Mouse (Mus musculus) thymus, adult 2 months (tissue): ENCODE data around the gene Rassf7. TPM values are rescaled to one million over a fixed set of nuclear protein-coding genes. Genes with fewer than 3 reads are reported as not detected.
A peak's percentile ranks its signal among the peaks of the same experiment; 100 is the strongest.

Experiments
- DNase-seq: peaks from one replicate; pipeline ENCODE4 v3.0.0; 2021
- H3K27ac ChIP-seq: fragments of 200-500 bp; 2 replicates; pipeline ENCODE4 v1.5.1; 2012; ENCODE audit warnings: low read length, control low read depth; ENCODE audit not compliant: control insufficient read depth, insufficient read depth
- H3K27me3 ChIP-seq: fragments of 200-500 bp; 2 replicates; pipeline ENCODE4 v1.6.1; 2012; ENCODE audit warnings: mild to moderate bottlenecking, low read length, moderate library complexity, mixed read lengths; ENCODE audit not compliant: control insufficient read depth, insufficient read depth
- H3K36me3 ChIP-seq: fragments of 200-500 bp; 2 replicates; pipeline ENCODE4 v1.6.1; 2012; ENCODE audit warnings: mild to moderate bottlenecking, low read length, moderate library complexity; ENCODE audit not compliant: control insufficient read depth, insufficient read depth
- H3K4me1 ChIP-seq: fragments of 200-500 bp; replicated peaks from 2 replicates; pipeline ENCODE4 v1.6.1; 2012; ENCODE audit warnings: low read length; ENCODE audit not compliant: control insufficient read depth, insufficient read depth
- H3K4me3 ChIP-seq: fragments of 200-500 bp; 2 replicates; pipeline ENCODE4 v1.5.1; 2012; ENCODE audit warnings: mild to moderate bottlenecking, low read length, control low read depth, moderate library complexity; ENCODE audit not compliant: control insufficient read depth, insufficient read depth
- CTCF ChIP-seq: fragments of 200-500 bp; IDR thresholded peaks from 2 replicates; pipeline ENCODE4 v1.5.1; 2012; ENCODE audit warnings: mild to moderate bottlenecking, control low read depth, low read length, moderate library complexity, borderline replicate concordance; ENCODE audit not compliant: control insufficient read depth, poor library complexity, insufficient read depth; ENCODE audit errors: extremely low read depth
- POLR2A ChIP-seq: fragments of 200-500 bp; IDR thresholded peaks from 2 replicates; pipeline ENCODE4 v1.6.1; 2012; ENCODE audit warnings: mild to moderate bottlenecking, low read length, control low read depth, moderate library complexity; ENCODE audit not compliant: control insufficient read depth, poor library complexity, insufficient read depth; ENCODE audit errors: extremely low read depth
- WGBS: fragments of 180-500 bp; shearing (Covaris S2); methylation state at CpG from one replicate; pipeline ENCODE4 v1.1.7; 2018; 5-methylcytosine and 5-hydroxymethylcytosine counted together
- polyA plus RNA-seq: library from polyadenylated mRNA; depleted of rRNA; stranded (reverse); fragments of >200 nt; gene quantifications from 2 replicates; pipeline ENCODE4 v1.2.3, GENCODE M21; 2012

Gene Rassf7
- polyA plus RNA-seq, 1 experiment: 29.8 TPM

DNA sequence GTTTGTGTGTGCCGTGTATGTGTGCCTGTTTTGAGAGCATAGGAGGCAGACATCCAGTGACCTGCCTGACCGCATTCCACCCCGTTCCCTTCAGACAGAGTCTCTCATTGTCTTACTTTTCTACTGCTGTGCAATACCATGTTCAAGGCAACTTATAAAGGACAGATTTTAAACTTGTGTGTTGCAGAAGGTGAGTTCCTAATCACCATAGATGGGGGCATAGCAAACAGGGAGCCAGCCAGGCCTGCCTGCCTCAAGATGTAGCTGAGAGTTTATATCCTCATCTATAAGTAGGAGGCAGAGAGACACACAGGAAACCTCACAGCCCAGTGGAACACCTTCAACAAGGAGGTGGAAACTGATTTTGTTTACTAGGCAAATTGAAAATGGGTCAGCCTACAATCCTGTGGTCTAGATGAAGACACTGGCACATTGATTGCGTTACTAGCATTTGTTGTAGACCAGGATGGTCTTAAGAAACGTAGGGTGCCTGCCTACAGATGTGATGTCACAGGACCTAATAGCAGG, 42.3 kb upstream of the Rassf7 start:
- H3K4me3 ChIP-seq: peak overlapping the region; percentile 67; the same call in 1 of the 2 replicates
- H3K4me1 ChIP-seq: peaks cover 15% of the 10 kb centered on the region
- TF ChIP-seq CTCF: no peak
- no peak for TF ChIP-seq POLR2A
- DNase-seq: no peak
- WGBS: 78% methylated on average over 5 of the region's 5 CpGs
- H3K27me3 ChIP-seq: no peaks in the 10 kb centered on the region
- H3K36me3 ChIP-seq: no peaks in the 10 kb centered on the region
- peak overlapping the region; percentile 45 for H3K27ac ChIP-seq

DNA sequence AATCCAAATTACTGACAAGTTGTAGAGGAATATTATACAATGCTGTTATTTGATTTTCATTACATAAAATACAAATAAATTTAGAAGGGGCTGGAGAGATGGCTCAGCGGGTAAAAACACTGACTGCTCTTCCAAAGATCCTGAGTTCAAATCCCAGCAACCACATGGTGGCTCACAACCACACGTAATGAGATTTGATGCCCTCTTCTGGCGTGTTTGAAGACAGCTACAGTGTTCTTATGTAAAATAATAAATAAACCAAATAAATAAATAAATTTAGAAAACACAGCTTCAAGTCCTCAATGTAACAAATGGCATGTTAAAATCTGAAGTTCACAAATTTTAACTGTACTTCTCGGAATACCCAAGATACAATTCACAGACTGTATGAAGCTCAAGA, 40.6 kb upstream of the Rassf7 start:
- TF ChIP-seq CTCF: no peak
- no peak for TF ChIP-seq POLR2A
- Histone ChIP-seq H3K36me3 (no peaks in the 10 kb centered on the region), H3K27me3 (no peaks in the 10 kb centered on the region), H3K27ac (no peak overlapping the region), H3K4me1 (peaks cover 8% of the 10 kb centered on the region; the same call in 1 of the 2 replicates), H3K4me3 (no peak overlapping the region)
- DNase-seq: no peak
- 95% methylated on average over 4 of the region's 4 CpGs for WGBS

DNA sequence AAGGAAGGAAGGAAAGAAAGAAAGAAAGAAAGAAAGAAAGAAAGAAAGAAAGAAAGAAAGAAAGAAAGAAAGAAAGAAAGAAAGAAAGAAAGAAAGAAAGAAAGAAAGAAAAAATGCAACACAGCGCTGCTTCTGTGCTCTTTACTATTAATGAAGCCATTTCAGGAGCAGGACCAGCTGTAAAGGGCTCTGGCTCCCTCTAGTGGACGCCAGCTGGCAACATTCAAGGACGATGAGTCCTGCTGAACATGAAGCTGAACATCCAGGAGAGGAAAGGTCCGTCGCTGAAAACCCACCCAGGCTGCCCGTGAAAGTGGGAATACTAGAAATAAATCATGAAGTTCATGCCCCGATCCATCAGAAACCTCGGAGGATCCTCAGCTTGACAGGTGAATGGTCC, 39.5 kb upstream of the Rassf7 start:
- DNase-seq: peak; percentile 84
- WGBS: 2% methylated on average over 8 of the region's 8 CpGs
- Histone ChIP-seq H3K27ac (no peak overlapping the region), H3K4me3 (no peak overlapping the region), H3K4me1 (peaks cover 8% of the 10 kb centered on the region; the same call in 1 of the 2 replicates), H3K27me3 (no peaks in the 10 kb centered on the region), H3K36me3 (no peaks in the 10 kb centered on the region)
- TF ChIP-seq CTCF (peak; percentile 73; the same call in 1 of the 2 replicates), POLR2A (no peak)

DNA sequence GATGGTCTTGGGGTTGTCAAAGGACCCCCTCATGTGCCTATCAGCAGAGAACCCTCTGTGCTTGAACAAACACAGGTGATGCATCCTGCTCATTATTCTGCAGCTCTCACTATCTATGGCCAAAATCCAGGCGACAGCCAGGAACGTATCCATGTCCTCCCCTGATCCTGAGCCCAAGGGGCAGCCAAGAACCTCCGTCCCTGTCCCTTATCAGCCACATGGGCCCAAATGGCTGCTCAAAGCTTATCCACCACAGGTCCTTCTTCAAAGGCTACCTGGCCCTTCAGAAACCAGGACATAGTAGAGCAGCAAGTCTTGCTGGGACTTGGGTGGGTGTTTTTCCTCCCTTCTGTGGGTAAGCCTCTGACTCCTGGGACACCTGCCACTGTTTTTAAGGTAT, 27.5 kb upstream of the Rassf7 start:
- Histone ChIP-seq H3K27me3 (no peaks in the 10 kb centered on the region), H3K27ac (no peak overlapping the region), H3K36me3 (peaks cover 15% of the 10 kb centered on the region), H3K4me1 (peaks cover 7% of the 10 kb centered on the region), H3K4me3 (no peak overlapping the region)
- TF ChIP-seq CTCF: no peak
- no peak for DNase-seq
- 95% methylated on average over 3 of the region's 3 CpGs for WGBS

DNA sequence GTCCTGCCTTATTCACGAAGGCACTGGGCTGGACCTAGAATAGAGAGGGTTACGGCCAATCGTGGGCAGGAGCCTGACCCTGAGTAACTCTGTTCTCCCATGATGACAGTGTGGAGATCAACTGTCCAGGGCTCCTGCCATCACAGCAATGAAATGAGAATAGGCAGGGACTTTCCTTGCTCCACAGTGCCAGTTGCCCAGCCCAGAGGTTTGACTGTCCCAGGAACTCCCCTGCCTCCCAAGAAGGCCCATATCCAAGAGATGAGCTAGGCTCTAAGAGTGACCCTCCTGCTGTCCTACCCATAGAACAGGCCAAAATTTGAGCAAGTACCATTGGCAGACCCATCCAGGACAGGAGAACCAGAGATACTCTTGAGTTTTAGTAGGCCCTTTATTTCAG, 26.9 kb upstream of the Rassf7 start:
- no peak for DNase-seq
- Histone ChIP-seq H3K4me1 (peaks cover 9% of the 10 kb centered on the region), H3K4me3 (no peak overlapping the region), H3K27ac (no peak overlapping the region), H3K27me3 (no peaks in the 10 kb centered on the region), H3K36me3 (peaks cover 15% of the 10 kb centered on the region)
- TF ChIP-seq POLR2A (no peak), CTCF (no peak)
- 97% methylated on average over 3 of the region's 3 CpGs for WGBS

DNA sequence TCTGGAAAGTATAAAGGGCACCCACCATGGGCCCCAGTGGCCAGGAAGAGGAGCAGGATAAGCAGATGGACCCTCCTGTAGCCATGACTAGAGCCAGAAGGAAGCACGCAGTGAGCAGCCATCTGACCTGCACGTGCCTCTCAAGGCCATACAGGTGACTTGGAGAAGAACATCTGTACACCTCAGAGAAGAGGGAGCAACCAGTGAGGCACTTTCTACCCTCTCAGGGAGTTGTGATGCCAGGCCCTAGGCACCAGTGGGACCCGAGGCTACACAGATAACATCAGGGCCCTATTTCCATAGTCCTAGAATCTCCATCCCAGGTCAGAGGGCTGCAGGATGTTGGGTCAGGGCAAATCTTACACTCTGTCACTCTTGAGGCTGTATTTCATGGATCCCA, 25.4 kb upstream of the Rassf7 start:
- no peak for TF ChIP-seq POLR2A
- no peak for TF ChIP-seq CTCF
- Histone ChIP-seq H3K36me3 (peaks cover 15% of the 10 kb centered on the region), H3K27ac (no peak overlapping the region), H3K4me1 (peaks cover 12% of the 10 kb centered on the region), H3K27me3 (no peaks in the 10 kb centered on the region), H3K4me3 (no peak overlapping the region)
- WGBS: 91% methylated on average over 3 of the region's 3 CpGs
- DNase-seq: no peak

DNA sequence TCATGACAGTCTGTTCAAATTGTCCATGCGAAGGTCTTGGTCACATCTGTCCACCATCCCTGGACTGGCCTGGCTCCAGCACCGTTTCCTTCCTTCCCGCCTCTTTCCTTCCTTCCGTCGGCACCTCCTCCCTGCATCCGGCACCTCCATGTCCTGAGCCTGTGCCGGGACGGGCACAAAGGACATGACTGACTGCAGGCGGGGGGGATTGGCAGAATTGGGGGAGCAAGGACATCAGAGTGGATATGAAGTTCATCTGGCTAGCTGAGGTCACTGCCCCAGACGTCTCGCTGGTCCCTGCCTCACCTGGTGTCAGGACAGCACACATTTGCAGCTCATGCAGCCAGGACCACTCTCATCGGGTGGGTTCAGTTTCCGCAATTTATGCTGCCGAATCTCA, 24.6 kb upstream of the Rassf7 start:
- Histone ChIP-seq H3K36me3 (peaks cover 15% of the 10 kb centered on the region), H3K4me3 (no peak overlapping the region), H3K4me1 (peaks cover 12% of the 10 kb centered on the region), H3K27ac (no peak overlapping the region), H3K27me3 (no peaks in the 10 kb centered on the region)
- TF ChIP-seq CTCF: no peak
- no peak for TF ChIP-seq POLR2A
- DNase-seq: no peak
- 97% methylated on average over 14 of the region's 14 CpGs for WGBS
